Mouse (Mus musculus) midbrain, embryonic 10.5 days (tissue): ENCODE measurements around the gene Elp1. TPM values are rescaled to one million over a fixed set of nuclear protein-coding genes. Genes with fewer than 3 reads are reported as not detected.
A peak's percentile ranks its signal among the peaks of the same experiment; 100 is the strongest.

Source experiments
- DNase-seq: peaks from one replicate; pipeline ENCODE4 v3.0.0-alpha.2; 2017; ENCODE audit warnings: low spot score
- H3K27ac ChIP-seq: fragments of 300-500 bp; sonication (generic); replicated peaks from 2 replicates; pipeline ENCODE4 v1.5.1; 2016; ENCODE audit warnings: mild to moderate bottlenecking
- H3K27me3 ChIP-seq: fragments of 300-500 bp; sonication (generic); 2 replicates; pipeline ENCODE4 v1.6.1; 2016; ENCODE audit warnings: low read depth, mild to moderate bottlenecking; ENCODE audit not compliant: poor library complexity, severe bottlenecking
- H3K36me3 ChIP-seq: fragments of 300-500 bp; sonication (generic); 2 replicates; pipeline ENCODE4 v1.6.1; 2016; ENCODE audit warnings: mild to moderate bottlenecking, moderate library complexity
- H3K4me1 ChIP-seq: fragments of 300-500 bp; sonication (generic); 2 replicates; pipeline ENCODE4 v1.6.1; 2016
- H3K4me3 ChIP-seq: fragments of 300-500 bp; sonication (generic); 2 replicates; pipeline ENCODE4 v1.5.1; 2016; ENCODE audit warnings: mild to moderate bottlenecking, moderate library complexity
- H3K9me3 ChIP-seq: fragments of 300-500 bp; sonication (generic); replicated peaks from 2 replicates; pipeline ENCODE4 v1.6.1; 2016; ENCODE audit warnings: mild to moderate bottlenecking
- WGBS: fragments of 180-500 bp; shearing (Covaris S2); methylation state at CpG from one replicate; pipeline ENCODE4 v1.1.7; 2016; 5-methylcytosine and 5-hydroxymethylcytosine counted together
- polyA plus RNA-seq: library from polyadenylated mRNA; unstranded; fragments of >200 nt; fragmentation: Nextera tagmentation; extraction: Ambion mirVana; gene quantifications from 2 replicates; pipeline ENCODE4 v1.2.1, GENCODE M21; 2016

The Elp1 gene
- 80.1 and 87.7 TPM in 2 replicates for polyA plus RNA-seq

GRCm38 (mm10) chr4:56801907-56802668, at the start of gene Elp1, which contains the start of gene Fam206a:
Gene Elp1 (minus strand): TSS chr4:56802331.
Gene Fam206a (plus strand): TSS chr4:56802345.
- Histone ChIP-seq H3K36me3 (peaks cover 64% of the 10 kb centered on the region), H3K4me3 (peak within 1 kb of the TSS; percentile 97), H3K27me3 (no peaks in the 10 kb centered on the region), H3K9me3 (no peaks in the 10 kb centered on the region), H3K27ac (peak within 1 kb of the TSS; percentile 94), H3K4me1 (peaks cover 29% of the 10 kb centered on the region)
- DNase-seq, result peak; percentile 93
- WGBS, result under 1% methylated on average over 72 of the region's 72 CpGs

- 55% methylated on average over 6 of the region's 6 CpGs for WGBS
- Histone ChIP-seq H3K36me3 (peaks cover 7% of the 10 kb centered on the region), H3K27me3 (no peaks in the 10 kb centered on the region), H3K9me3 (no peaks in the 10 kb centered on the region), H3K27ac (no peak overlapping the region), H3K4me3 (no peak overlapping the region), H3K4me1 (peaks cover 29% of the 10 kb centered on the region)
- DNase-seq, result peak; percentile 20
Observed at GRCm38 (mm10) chr4:56850724-56851123, 48.6 kb upstream of the Elp1 start.

- Histone ChIP-seq H3K27me3 (no peaks in the 10 kb centered on the region), H3K27ac (no peak overlapping the region), H3K36me3 (peaks cover 28% of the 10 kb centered on the region), H3K9me3 (peaks cover 9% of the 10 kb centered on the region), H3K4me3 (no peak overlapping the region), H3K4me1 (peaks cover 31% of the 10 kb centered on the region)
- DNase-seq, result no peak
- 91% methylated on average over 6 of the region's 6 CpGs for WGBS
Observed at GRCm38 (mm10) chr4:56848044-56848443, 45.9 kb upstream of the Elp1 start.

GRCm38 (mm10) chr4:56847400-56847799, 45.3 kb upstream of the Elp1 start:
- Histone ChIP-seq H3K27ac (no peak overlapping the region), H3K27me3 (no peaks in the 10 kb centered on the region), H3K36me3 (peaks cover 32% of the 10 kb centered on the region), H3K9me3 (peaks cover 9% of the 10 kb centered on the region), H3K4me1 (peaks cover 25% of the 10 kb centered on the region), H3K4me3 (no peak overlapping the region)
- no peak for DNase-seq
- WGBS, result 90% methylated on average over 3 of the region's 3 CpGs

GRCm38 (mm10) chr4:56845896-56846533, 43.9 kb upstream of the Elp1 start:
- 59% methylated on average over 12 of the region's 12 CpGs for WGBS
- no peaks in the 10 kb centered on the region for H3K27me3 ChIP-seq
- H3K9me3 ChIP-seq, result peaks cover 9% of the 10 kb centered on the region
- peaks cover 41% of the 10 kb centered on the region for H3K36me3 ChIP-seq
- no peak for DNase-seq
- H3K4me3 ChIP-seq, result no peak overlapping the region
- H3K27ac ChIP-seq, result no peak overlapping the region
- H3K4me1 ChIP-seq, result peaks cover 21% of the 10 kb centered on the region

GRCm38 (mm10) chr4:56844911-56845310, 42.8 kb upstream of the Elp1 start:
- Histone ChIP-seq H3K27ac (no peak overlapping the region), H3K4me3 (no peak overlapping the region), H3K27me3 (no peaks in the 10 kb centered on the region), H3K36me3 (peaks cover 52% of the 10 kb centered on the region), H3K9me3 (peaks cover 9% of the 10 kb centered on the region), H3K4me1 (peaks cover 16% of the 10 kb centered on the region)
- 89% methylated on average over 4 of the region's 4 CpGs for WGBS
- DNase-seq, result no peak

- no peak for DNase-seq
- peaks cover 16% of the 10 kb centered on the region for H3K4me1 ChIP-seq
- 84% methylated on average over 2 of the region's 2 CpGs for WGBS
- H3K27me3 ChIP-seq, result no peaks in the 10 kb centered on the region
- H3K27ac ChIP-seq, result no peak overlapping the region
- H3K36me3 ChIP-seq, result peaks cover 58% of the 10 kb centered on the region
- H3K9me3 ChIP-seq, result peaks cover 9% of the 10 kb centered on the region
- H3K4me3 ChIP-seq, result no peak overlapping the region
Observed at GRCm38 (mm10) chr4:56843963-56844362, 41.8 kb upstream of the Elp1 start.

GRCm38 (mm10) chr4:56842501-56842900, 40.4 kb upstream of the Elp1 start:
- Histone ChIP-seq H3K27ac (no peak overlapping the region), H3K27me3 (no peaks in the 10 kb centered on the region), H3K36me3 (peaks cover 72% of the 10 kb centered on the region), H3K9me3 (peaks cover 9% of the 10 kb centered on the region), H3K4me1 (peaks cover 16% of the 10 kb centered on the region), H3K4me3 (no peak overlapping the region)
- DNase-seq, result no peak
- WGBS, result 85% methylated on average over 7 of the region's 7 CpGs

GRCm38 (mm10) chr4:56840297-56840696, 38.2 kb upstream of the Elp1 start:
- H3K36me3 ChIP-seq, result peaks cover 79% of the 10 kb centered on the region

GRCm38 (mm10) chr4:56837661-56838060, 35.5 kb upstream of the Elp1 start:
- Histone ChIP-seq H3K9me3 (no peaks in the 10 kb centered on the region), H3K36me3 (peaks cover 81% of the 10 kb centered on the region), H3K27ac (no peak overlapping the region), H3K27me3 (no peaks in the 10 kb centered on the region), H3K4me1 (no peaks in the 10 kb centered on the region), H3K4me3 (no peak overlapping the region)
- no peak for DNase-seq
- WGBS, result 86% methylated on average over 6 of the region's 6 CpGs

More at GRCm38 (mm10) chr4:56840297-56840696, 38.2 kb upstream of the Elp1 start:
- WGBS, result 91% methylated on average over 3 of the region's 3 CpGs
- Histone ChIP-seq H3K4me3 (no peak overlapping the region), H3K27ac (no peak overlapping the region), H3K9me3 (peaks cover 9% of the 10 kb centered on the region), H3K27me3 (no peaks in the 10 kb centered on the region), H3K4me1 (no peaks in the 10 kb centered on the region)
- no peak for DNase-seq

- Histone ChIP-seq H3K36me3 (peaks cover 69% of the 10 kb centered on the region), H3K9me3 (no peaks in the 10 kb centered on the region), H3K4me3 (no peak overlapping the region), H3K27ac (no peak overlapping the region), H3K27me3 (no peaks in the 10 kb centered on the region), H3K4me1 (0 out of 2 replicates have a peak, but pooled peaks cover 7% of the 10 kb centered on the region)
- DNase-seq, result no peak
- 89% methylated on average over 7 of the region's 7 CpGs for WGBS
Observed at GRCm38 (mm10) chr4:56831998-56832397, 29.9 kb upstream of the Elp1 start.

- 74% methylated on average over 13 of the region's 13 CpGs for WGBS
- no peaks in the 10 kb centered on the region for H3K27me3 ChIP-seq
- H3K4me1 ChIP-seq, result 0 out of 2 replicates have a peak, but pooled peaks cover 7% of the 10 kb centered on the region
- H3K36me3 ChIP-seq, result peaks cover 70% of the 10 kb centered on the region
- no peak for DNase-seq
- H3K27ac ChIP-seq, result no peak overlapping the region
- no peak overlapping the region for H3K4me3 ChIP-seq
- no peaks in the 10 kb centered on the region for H3K9me3 ChIP-seq
Observed at GRCm38 (mm10) chr4:56831013-56831609, 29.0 kb upstream of the Elp1 start.
